Mouse (Mus musculus): ENCODE measurements at regions not wholly inside any gene's neighbourhood (a gene's known extent, or its start where the extent isn't known, plus 50 kb on each side); places are given as distances from the start of the nearest gene placed in this dataset.

GRCm38 (mm10) chr2:34007916-34008315 is 120.2 kb upstream of the Mvb12b start:
- WGBS = 93% methylated on average over 7 of the region's 7 CpGs
- Histone ChIP-seq H3K4me3 (no peak overlapping the region), H3K4me1 (no peaks in the 10 kb centered on the region), H3K9me3 (0 out of 2 replicates have a peak, but pooled peaks cover 7% of the 10 kb centered on the region), H3K4me2 (replicated peaks) (no peak overlapping the region), H3K27me3 (no peaks in the 10 kb centered on the region), H3K36me3 (no peaks in the 10 kb centered on the region), H3K9ac (no peak overlapping the region), H3K27ac (no peak overlapping the region)
- ATAC-seq (ENCODE audit: low FRiP score, low read depth) = no peak

GRCm38 (mm10) chr2:33997106-33997505 is 109.4 kb upstream of the Mvb12b start:
- no peak overlapping the region for H3K27ac ChIP-seq
- H3K4me3 ChIP-seq = no peak overlapping the region
- H3K36me3 ChIP-seq = no peaks in the 10 kb centered on the region
- H3K4me1 ChIP-seq = no peaks in the 10 kb centered on the region
- H3K9ac ChIP-seq = no peak overlapping the region
- H3K27me3 ChIP-seq = no peaks in the 10 kb centered on the region
- no peak overlapping the region for H3K4me2 ChIP-seq (replicated peaks)
- H3K9me3 ChIP-seq = peaks cover 6% of the 10 kb centered on the region
- 94% methylated on average over 7 of the region's 7 CpGs for WGBS
- ATAC-seq (ENCODE audit: low FRiP score, low read depth) = no peak

GRCm38 (mm10) chr2:33996331-33996730 is 108.6 kb upstream of the Mvb12b start:
- WGBS = 93% methylated on average over 2 of the region's 2 CpGs
- ATAC-seq (ENCODE audit: low FRiP score, low read depth) = no peak
- no peak overlapping the region for H3K4me3 ChIP-seq

GRCm38 (mm10) chr2:33991299-33991698 is 103.6 kb upstream of the Mvb12b start:
- Histone ChIP-seq H3K36me3 (no peaks in the 10 kb centered on the region), H3K4me3 (no peak overlapping the region), H3K4me2 (replicated peaks) (no peak overlapping the region), H3K4me1 (no peaks in the 10 kb centered on the region), H3K27me3 (no peaks in the 10 kb centered on the region), H3K27ac (no peak overlapping the region), H3K9ac (no peak overlapping the region), H3K9me3 (peaks cover 9% of the 10 kb centered on the region)
- 86% methylated on average over 4 of the region's 4 CpGs for WGBS
- no peak for ATAC-seq (ENCODE audit: low FRiP score, low read depth)

More at GRCm38 (mm10) chr2:33996331-33996730, 108.6 kb upstream of the Mvb12b start:
- Histone ChIP-seq H3K9me3 (peaks cover 9% of the 10 kb centered on the region), H3K4me1 (no peaks in the 10 kb centered on the region), H3K9ac (no peak overlapping the region), H3K27ac (no peak overlapping the region), H3K36me3 (no peaks in the 10 kb centered on the region), H3K4me2 (replicated peaks) (no peak overlapping the region), H3K27me3 (no peaks in the 10 kb centered on the region)

- Histone ChIP-seq H3K27me3 (no peaks in the 10 kb centered on the region), H3K4me3 (no peak overlapping the region), H3K4me2 (replicated peaks) (no peak overlapping the region), H3K9me3 (peaks cover 9% of the 10 kb centered on the region), H3K27ac (no peak overlapping the region), H3K36me3 (no peaks in the 10 kb centered on the region), H3K9ac (no peak overlapping the region), H3K4me1 (no peaks in the 10 kb centered on the region)
- WGBS = 91% methylated on average over 6 of the region's 6 CpGs
- no peak for ATAC-seq (ENCODE audit: low FRiP score, low read depth)
These were observed 103.0 kb upstream of the Mvb12b start for GRCm38 (mm10) chr2:33990711-33991110.

GRCm38 (mm10) chr2:33989555-33990370 is 102.0 kb upstream of the Mvb12b start:
- Histone ChIP-seq H3K4me1 (no peaks in the 10 kb centered on the region; the same call in 1 of the 2 replicates), H3K4me3 (no peak overlapping the region), H3K27me3 (no peaks in the 10 kb centered on the region), H3K27ac (no peak overlapping the region), H3K4me2 (replicated peaks) (no peak overlapping the region), H3K36me3 (no peaks in the 10 kb centered on the region), H3K9me3 (peaks cover 9% of the 10 kb centered on the region), H3K9ac (no peak overlapping the region)
- ATAC-seq (ENCODE audit: low FRiP score, low read depth) = no peak
- 69% methylated on average over 12 of the region's 12 CpGs for WGBS

GRCm38 (mm10) chr2:33986420-33986819 is 98.7 kb upstream of the Mvb12b start:
- Histone ChIP-seq H3K4me3 (no peak overlapping the region), H3K4me1 (no peaks in the 10 kb centered on the region; the same call in 1 of the 2 replicates), H3K9me3 (no peaks in the 10 kb centered on the region), H3K9ac (no peak overlapping the region), H3K36me3 (no peaks in the 10 kb centered on the region), H3K27ac (no peak overlapping the region), H3K27me3 (peaks cover 2% of the 10 kb centered on the region; the same call in 1 of the 2 replicates), H3K4me2 (replicated peaks) (no peak overlapping the region; the same call in 1 of the 2 replicates)
- 20% methylated on average over 4 of the region's 4 CpGs for WGBS
- ATAC-seq (ENCODE audit: low FRiP score, low read depth) = no peak

- H3K4me1 ChIP-seq = no peaks in the 10 kb centered on the region; the same call in 1 of the 2 replicates
- 74% methylated on average over 11 of the region's 11 CpGs for WGBS
- no peak overlapping the region for H3K4me3 ChIP-seq
- no peak overlapping the region for H3K9ac ChIP-seq
- H3K4me2 ChIP-seq (replicated peaks) = no peak overlapping the region
- H3K27ac ChIP-seq = no peak overlapping the region
- no peak for ATAC-seq (ENCODE audit: low FRiP score, low read depth)
- peaks cover 2% of the 10 kb centered on the region; the same call in 1 of the 2 replicates for H3K27me3 ChIP-seq
- H3K36me3 ChIP-seq = no peaks in the 10 kb centered on the region
- H3K9me3 ChIP-seq = no peaks in the 10 kb centered on the region
These were observed 97.6 kb upstream of the Mvb12b start for GRCm38 (mm10) chr2:33985316-33985715.

GRCm38 (mm10) chr2:33983112-33983748 is 95.5 kb upstream of the Mvb12b start:
- 43% methylated on average over 11 of the region's 11 CpGs for WGBS
- no peaks in the 10 kb centered on the region for H3K36me3 ChIP-seq
- no peak overlapping the region for H3K9ac ChIP-seq
- H3K27me3 ChIP-seq = peaks cover 2% of the 10 kb centered on the region; the same call in 1 of the 2 replicates
- no peak overlapping the region for H3K27ac ChIP-seq
- no peaks in the 10 kb centered on the region; the same call in 1 of the 2 replicates for H3K4me1 ChIP-seq
- no peak overlapping the region for H3K4me2 ChIP-seq (replicated peaks)
- ATAC-seq (ENCODE audit: low FRiP score, low read depth) = no peak
- H3K4me3 ChIP-seq = no peak overlapping the region
- no peaks in the 10 kb centered on the region; the same call in 1 of the 2 replicates for H3K9me3 ChIP-seq

- Histone ChIP-seq H3K9ac (no peak overlapping the region), H3K9me3 (no peaks in the 10 kb centered on the region; the same call in 1 of the 2 replicates), H3K4me3 (no peak overlapping the region), H3K36me3 (no peaks in the 10 kb centered on the region), H3K27ac (no peak overlapping the region), H3K4me2 (replicated peaks) (no peak overlapping the region), H3K27me3 (peaks cover 4% of the 10 kb centered on the region; the same call in 1 of the 2 replicates), H3K4me1 (no peaks in the 10 kb centered on the region; the same call in 1 of the 2 replicates)
- 35% methylated on average over 8 of the region's 8 CpGs for WGBS
- no peak for ATAC-seq (ENCODE audit: low FRiP score, low read depth)
These were observed 94.2 kb upstream of the Mvb12b start for GRCm38 (mm10) chr2:33981936-33982335.

GRCm38 (mm10) chr2:33981321-33981720 is 93.6 kb upstream of the Mvb12b start:
- no peak for ATAC-seq (ENCODE audit: low FRiP score, low read depth)
- Histone ChIP-seq H3K4me3 (no peak overlapping the region), H3K9ac (no peak overlapping the region), H3K36me3 (no peaks in the 10 kb centered on the region), H3K27me3 (peaks cover 6% of the 10 kb centered on the region; the same call in 1 of the 2 replicates), H3K9me3 (no peaks in the 10 kb centered on the region; the same call in 1 of the 2 replicates), H3K27ac (no peak overlapping the region), H3K4me1 (no peaks in the 10 kb centered on the region; the same call in 1 of the 2 replicates), H3K4me2 (replicated peaks) (no peak overlapping the region)
- 75% methylated on average over 7 of the region's 7 CpGs for WGBS

GRCm38 (mm10) chr2:33980884-33981283 is 93.1 kb upstream of the Mvb12b start:
- Histone ChIP-seq H3K4me2 (replicated peaks) (no peak overlapping the region), H3K36me3 (no peaks in the 10 kb centered on the region), H3K27ac (no peak overlapping the region), H3K9me3 (no peaks in the 10 kb centered on the region; the same call in 1 of the 2 replicates), H3K9ac (no peak overlapping the region), H3K27me3 (peaks cover 6% of the 10 kb centered on the region; the same call in 1 of the 2 replicates), H3K4me3 (no peak overlapping the region), H3K4me1 (no peaks in the 10 kb centered on the region; the same call in 1 of the 2 replicates)
- no peak for ATAC-seq (ENCODE audit: low FRiP score, low read depth)
- 85% methylated on average over 10 of the region's 10 CpGs for WGBS
